Mouse (Mus musculus): Measurements from ENCODE around the gene Tcaf3. TPM values are rescaled to one million over a fixed set of nuclear protein-coding genes. Genes with fewer than 3 reads are reported as not detected.

Tcaf3 gene
- total RNA-seq, 2 experiments from 2014 or later: not detected

DNA sequence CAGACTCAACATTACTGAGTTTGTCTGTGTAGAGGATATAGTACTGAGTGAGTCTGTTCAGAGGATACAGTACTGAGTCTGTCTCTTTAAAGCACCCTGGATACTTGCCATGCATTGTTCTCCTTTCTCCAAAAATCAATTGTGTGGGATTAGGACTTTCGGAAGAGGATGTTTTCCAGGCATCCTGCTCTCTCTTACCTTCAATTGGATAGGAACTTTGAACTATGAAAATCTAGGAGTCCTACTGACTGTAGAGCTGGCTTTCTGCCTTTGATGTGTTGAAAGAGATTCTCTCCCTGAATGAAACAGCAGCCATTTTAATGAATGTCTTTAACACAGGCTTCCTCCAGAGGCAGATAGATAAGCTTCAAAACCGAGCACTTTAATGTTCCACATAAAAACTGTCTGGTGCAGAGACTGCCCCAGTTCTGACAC lies 52.0 kb downstream of the Tcaf3 start:
- DNase-seq (ENCODE audit: extremely low spot score in 1 of 2, low spot score in 1 of 2): no peak

GRCm38 (mm10) chr6:42544846-42545245 lies 52.6 kb downstream of the Tcaf3 start:
- DNase-seq (ENCODE audit: extremely low spot score in 1 of 2, low spot score in 1 of 2): no peak

GRCm38 (mm10) chr6:42542036-42543031 lies 55.2 kb downstream of the Tcaf3 start:
- DNase-seq (ENCODE audit: extremely low spot score in 1 of 2, low spot score in 1 of 2): no peak

DNA sequence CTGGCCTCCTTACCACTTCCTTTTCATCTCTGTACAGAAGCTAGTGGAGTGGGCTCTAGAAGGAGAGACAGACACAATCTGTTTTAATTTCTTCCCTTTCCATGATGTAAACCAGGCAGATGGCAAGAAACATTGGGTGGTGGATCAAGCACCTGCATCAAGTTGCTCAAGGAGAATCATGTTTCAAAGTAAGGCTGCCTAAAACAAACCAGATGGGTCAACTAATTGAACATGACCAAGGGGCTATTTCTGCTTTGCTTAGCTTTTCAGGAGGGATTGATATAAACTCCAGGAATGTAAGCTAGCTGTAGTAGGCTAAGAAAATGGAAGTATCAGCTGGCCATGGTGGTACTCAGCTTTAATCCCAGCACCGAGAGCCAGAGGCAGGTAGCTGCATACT lies 56.8 kb downstream of the Tcaf3 start:
- no peak for DNase-seq (ENCODE audit: extremely low spot score in 1 of 2, low spot score in 1 of 2)

DNA sequence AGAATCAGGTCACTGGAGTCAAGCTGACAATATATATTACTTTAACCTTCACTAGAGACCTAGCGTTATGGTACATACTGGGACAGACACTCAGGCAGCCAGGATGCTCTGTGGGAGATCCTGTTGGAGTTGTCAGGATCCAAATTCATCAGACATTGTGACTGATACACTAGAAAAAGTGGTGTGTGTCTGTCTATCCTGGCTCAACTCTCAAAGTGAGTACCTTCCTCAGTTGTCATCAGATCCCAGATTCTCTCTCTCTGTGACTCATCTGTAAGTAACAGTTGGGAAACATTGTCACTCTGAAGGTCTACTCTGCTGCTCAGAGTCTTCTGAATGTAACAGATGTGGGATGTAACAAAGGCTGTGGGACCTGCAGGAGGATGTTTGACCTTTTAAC lies 57.8 kb downstream of the Tcaf3 start:
- no peak for DNase-seq (ENCODE audit: extremely low spot score in 1 of 2, low spot score in 1 of 2)

Other genes starting within 250 kb of the Tcaf3 start
- gene Zyx, start 248.1 kb downstream of the Tcaf3 start, total RNA-seq (2021): 10 to 100 TPM; 47.9 to 51.7 TPM
- gene Epha1, start 224.4 kb downstream of the Tcaf3 start, total RNA-seq (2021): under 1 TPM; 0.22 to 0.47 TPM
- gene Tas2r143, start 197.5 kb downstream of the Tcaf3 start, total RNA-seq (2021): not detected
- gene Tas2r135, start 192.3 kb downstream of the Tcaf3 start, total RNA-seq (2021): not detected
- not detected for gene Tas2r126, start 163.2 kb downstream of the Tcaf3 start, total RNA-seq (2021)
- not detected for gene Olfr458, start 132.5 kb downstream of the Tcaf3 start, total RNA-seq (2021)
- gene Olfr457, start 121.4 kb downstream of the Tcaf3 start, total RNA-seq (2021): not detected
- not detected for gene Olfr456, start 110.5 kb downstream of the Tcaf3 start, total RNA-seq (2021)
- not detected for gene Olfr455, start 50.1 kb downstream of the Tcaf3 start, total RNA-seq (2021)
- under 1 TPM; 0.42 to 0.44 TPM for gene Tcaf2, start 47.6 kb upstream of the Tcaf3 start, total RNA-seq (2021)
- 100 to 1,000 TPM; 207 to 217 TPM for gene Tcaf1, start 112.4 kb upstream of the Tcaf3 start, total RNA-seq (2021)
- gene Olfr453, start 141.7 kb upstream of the Tcaf3 start, total RNA-seq (2021): not detected
- not detected for gene Olfr38, start 158.7 kb upstream of the Tcaf3 start, total RNA-seq (2021)
- gene Olfr452, start 187.4 kb upstream of the Tcaf3 start, total RNA-seq (2021): not detected
- gene Olfr450, start 214.2 kb upstream of the Tcaf3 start, total RNA-seq (2021): not detected
- not detected for gene Olfr449, start 236.7 kb upstream of the Tcaf3 start, total RNA-seq (2021)